Mouse (Mus musculus): ENCODE measurements at regions not wholly inside any gene's neighbourhood (a gene's known extent, or its start where the extent isn't known, plus 50 kb on each side); places are given as distances from the start of the nearest gene placed in this dataset.

- TF ChIP-seq EP300 (IDR thresholded peaks at IDR 0.05; ENCODE audit: low read depth) (no peak), CTCF (IDR thresholded peaks at IDR 0.05; ENCODE audit: low read depth) (no peak)
Measured at GRCm38 (mm10) chr4:135027136-135027535, 93.3 kb upstream of the Runx3 start.

Measured in liver, postnatal 0 days (tissue).